Mouse (Mus musculus): ENCODE data around the gene Ppfibp2.

Gene Ppfibp2

DNA sequence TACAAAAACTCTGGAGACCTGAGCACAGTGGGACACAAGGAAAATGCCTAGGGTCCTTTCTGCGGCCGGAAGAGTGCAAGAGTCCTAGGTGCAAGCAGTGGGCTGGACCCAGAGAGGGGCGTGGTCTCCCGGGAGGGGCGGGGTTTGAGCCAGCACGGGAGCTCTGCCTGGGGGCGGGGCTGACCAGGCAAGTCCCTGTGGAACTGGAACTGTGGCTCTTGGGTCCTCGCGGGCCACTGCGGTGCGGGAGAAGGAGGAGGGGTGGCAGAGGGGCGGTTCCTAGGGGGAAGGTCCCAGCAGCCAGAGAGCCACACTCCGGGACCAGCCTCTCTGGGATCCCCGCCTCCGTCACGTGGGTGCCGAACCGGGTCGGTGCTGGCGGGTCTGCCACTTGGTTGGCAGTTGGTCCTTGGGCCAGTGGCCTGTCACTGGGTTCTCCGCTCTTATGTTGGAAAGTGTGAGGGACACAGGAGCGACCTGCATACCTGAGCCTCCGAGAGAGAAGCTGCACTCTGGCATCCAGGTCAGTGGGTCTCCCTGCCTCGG lies at the start of gene Ppfibp2:
Ppfibp2 (plus strand) TSS at position 351 of the 546 bp plus-strand sequence.
- DNase-seq: peak; percentile 96

DNA sequence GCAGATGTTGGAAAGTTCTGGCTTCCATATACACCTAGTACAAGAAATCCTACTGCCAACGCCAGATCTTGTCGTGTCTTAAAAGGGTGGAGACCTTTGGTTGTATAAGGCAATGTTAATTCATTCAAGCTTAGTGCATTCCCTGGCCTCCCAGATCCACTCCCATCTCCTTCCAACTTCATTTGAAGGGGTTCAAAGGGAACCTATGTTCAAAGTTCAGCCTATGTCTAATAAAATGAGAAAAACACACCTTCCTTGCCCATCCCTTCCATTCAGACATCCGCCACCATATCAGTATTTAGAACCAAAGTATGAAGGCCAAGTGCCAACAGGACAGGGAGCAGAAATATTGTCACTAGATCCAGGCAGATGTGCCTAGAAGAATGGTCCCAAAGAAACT lies 47.1 kb upstream of the Ppfibp2 start:
- DNase-seq: no peak

DNA sequence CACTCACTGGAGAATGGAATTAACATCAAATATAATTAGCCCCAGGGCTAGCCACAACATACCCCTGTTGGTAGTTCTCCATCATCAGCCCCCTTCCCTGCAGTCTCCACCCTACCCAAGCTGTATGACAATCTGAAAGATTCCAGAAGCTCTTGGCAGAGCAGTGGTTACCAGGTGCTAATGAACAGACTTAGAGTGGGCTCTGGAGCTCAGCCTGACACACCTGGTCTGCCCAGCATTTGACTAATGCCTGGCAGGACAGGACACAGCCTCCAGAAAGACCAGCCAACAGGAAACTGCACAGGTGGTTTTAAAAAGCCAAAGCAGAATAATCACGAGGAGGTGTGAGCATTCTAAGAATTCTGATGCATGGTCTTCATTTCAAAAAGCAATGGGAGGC lies 41.5 kb upstream of the Ppfibp2 start:
- DNase-seq: no peak

DNA sequence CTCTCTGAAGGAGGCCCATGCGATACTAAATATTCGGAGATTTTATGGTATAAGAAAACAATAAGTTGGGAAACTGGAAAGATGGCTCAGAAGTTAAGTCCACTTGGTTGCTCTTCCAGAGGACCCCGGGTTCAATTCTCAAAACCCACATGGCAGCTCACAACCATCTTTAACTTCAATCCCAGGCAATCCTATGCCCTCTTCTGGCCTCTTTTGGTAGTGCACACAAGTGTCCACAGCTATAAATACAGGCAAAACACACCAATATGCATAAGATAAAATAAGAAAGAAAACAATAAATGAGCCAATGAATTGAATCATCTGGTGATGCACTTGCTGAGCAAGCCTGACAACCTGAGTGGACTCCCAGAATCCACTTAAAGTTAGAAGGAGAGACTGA lies 39.1 kb upstream of the Ppfibp2 start:
- DNase-seq: no peak

DNA sequence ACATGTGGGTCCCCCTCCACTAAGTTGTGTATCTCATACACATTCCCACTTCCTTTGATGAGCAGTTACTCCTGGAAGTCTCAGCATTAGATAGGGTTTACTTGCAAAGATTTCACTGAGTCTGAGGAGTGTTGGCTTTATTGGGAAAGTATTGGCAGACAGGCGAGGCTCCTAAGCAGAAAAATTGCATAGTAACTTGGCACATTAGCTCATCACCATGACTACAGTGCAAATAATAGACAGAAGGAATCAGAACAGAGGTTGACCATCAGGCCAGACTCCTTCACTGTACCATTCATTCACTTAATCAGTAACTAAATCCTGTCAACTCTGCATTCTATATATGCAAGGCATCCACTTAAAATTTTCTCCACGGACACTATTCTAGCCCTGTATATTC lies 34.3 kb upstream of the Ppfibp2 start:
- DNase-seq: no peak

DNA sequence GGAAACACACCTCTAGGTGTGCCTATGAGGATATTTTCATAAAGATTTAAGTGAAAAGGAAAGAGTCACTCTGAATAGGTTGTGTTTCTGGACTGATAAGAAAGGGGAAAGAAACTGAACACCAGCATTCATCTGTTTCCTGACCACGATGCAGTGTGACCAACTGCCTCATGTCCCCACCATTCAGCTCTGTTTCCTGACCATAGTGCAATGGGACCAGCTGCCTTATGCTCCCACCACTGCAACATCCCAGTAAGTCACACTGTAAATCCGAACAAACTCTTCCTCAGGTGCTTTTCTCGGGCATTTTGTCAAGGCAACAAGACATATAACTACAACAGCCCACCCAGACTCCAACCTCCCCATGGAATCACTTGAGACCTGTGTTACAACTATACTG lies 33.4 kb upstream of the Ppfibp2 start:
- DNase-seq: no peak

DNA sequence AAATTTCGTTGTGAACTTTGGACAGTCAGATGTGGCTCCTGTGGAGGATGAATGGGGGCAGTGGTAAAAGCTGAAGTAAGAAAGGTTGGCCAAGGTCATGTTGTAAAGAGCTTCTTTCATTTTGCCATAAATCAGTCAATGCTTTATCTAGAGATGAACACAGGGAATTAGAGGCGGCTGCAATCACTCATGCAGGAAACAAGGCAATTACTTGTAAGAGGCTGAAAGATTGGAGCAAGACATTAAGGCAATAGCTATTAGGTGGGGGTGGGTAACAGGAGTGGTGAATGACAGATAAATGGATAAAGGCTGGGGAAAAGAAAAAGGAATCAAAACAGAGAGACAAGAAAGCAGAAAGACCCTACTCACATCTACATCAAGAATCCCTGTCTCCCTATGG lies 31.3 kb upstream of the Ppfibp2 start:
- no peak for DNase-seq

DNA sequence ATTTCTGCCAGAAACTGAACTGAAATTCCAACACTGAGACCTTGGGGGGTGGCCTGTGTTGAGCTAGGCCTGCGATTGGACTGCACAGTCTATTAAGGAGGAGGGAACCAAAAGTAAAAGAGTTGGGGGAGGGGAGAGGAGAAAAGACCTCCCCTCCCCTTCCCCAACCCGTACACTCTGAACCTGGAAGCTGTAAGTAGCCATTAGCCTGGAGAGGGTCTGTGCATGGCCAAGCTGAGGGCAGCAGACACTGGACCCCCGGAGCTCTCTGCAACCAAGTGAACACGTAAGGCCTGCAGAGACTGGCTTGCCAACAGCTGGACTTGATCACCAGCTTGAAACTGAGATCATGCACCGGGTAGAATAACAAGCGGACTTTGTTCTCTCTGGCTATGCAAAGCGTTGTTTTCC lies 27.7 kb upstream of the Ppfibp2 start, which contains the start of gene Olfml1:
Olfml1 (plus strand) TSS at position 186 of the 411 bp plus-strand sequence.
- peak; percentile 38 to 65 for DNase-seq

DNA sequence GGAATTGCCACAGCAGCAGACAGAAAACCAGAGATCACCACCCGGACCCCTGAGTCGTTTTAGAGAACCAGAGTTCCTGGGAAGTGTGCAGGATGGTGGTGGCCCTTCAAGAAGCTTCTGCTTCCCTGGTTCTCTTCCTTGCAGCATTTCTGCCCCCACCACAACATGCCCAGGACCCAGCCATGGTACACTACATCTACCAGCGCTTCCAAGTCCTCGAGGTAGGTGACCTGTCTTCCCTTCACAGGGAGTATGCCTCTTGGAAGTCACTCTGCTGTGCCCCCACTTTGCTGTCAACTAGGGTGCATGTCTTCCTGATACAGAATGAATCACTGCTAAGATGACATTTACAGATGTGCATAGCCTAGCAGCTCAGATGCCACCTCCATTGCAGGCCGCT lies 27.3 kb upstream of the Ppfibp2 start:
- DNase-seq: no peak

DNA sequence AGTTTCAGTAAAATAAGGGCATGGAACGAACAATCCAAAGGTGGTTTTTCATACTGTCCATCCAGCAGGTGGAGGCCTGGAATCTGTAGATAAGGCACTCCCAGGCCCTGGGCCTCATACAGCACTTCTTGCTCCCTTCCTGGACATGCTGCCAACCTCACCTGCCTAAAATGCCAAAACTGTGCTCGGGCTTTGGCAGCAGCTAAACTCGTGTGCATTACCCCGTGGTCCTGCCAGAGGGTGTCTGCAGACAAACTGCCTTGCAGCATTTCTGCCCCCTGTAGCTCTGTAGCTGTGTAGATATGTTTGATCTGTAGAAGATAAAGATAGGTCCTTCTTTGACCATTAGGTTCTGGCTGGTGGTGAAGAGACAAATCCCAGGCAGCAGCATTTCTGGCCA lies 26.0 kb upstream of the Ppfibp2 start:
- no peak for DNase-seq

DNA sequence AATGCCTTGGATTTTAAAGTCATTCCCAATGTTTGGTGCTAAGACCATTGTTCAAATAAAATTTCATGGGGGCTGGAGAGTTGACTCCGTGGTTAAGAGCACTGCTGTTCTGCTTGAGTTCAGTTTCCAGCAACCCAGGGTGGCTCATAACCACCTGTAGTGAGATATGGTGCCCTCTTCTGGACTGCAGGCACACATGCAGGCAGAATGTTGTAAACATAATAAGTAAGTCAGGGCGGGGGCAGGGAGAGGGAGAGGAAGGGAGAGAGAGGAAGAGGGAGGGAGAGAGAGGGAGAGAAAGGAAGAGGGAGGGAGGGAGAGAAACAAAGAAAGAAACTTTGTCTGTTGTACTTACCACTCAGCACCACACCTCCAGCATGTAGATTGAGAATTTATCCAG lies 21.2 kb upstream of the Ppfibp2 start:
- DNase-seq: no peak

DNA sequence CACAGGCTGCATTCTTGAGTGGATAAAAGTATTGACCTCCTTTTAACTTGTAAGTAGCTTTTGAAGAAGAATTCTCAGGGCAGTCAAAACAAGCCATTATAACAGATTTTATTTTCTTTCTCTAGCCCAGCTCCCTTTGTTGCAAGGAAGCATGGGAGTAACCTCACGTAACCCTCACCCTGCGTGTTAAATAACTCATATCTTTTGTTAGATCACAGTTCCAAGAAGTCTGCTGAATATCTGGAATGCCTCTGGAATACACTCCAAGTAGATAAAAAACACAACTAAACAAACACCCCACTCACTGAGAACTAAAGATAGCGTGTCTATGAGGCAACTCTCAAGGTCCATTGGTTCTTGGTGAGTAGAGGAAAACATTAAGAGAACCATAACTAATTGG lies 20.7 kb upstream of the Ppfibp2 start:
- DNase-seq: no peak

DNA sequence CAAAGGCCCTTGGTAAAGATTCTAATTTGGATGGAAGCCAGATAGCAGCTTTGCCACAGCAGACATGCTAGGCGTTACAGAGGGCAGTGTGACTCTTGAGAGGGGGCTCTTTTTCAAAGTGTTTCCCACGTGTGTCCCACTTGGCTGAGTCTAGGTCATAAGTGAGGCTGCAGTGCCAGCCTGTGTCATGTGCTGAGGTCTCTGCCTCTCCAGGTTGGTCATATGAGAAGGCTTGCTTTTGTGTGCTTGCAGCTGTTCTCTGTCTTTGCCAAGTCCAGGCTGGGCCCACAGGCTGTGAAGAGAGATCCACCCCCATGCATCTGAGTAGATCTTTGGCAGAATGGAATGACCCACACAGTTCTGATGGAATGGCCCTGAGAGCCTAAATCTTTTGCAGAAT lies 2.4 kb upstream of the Ppfibp2 start:
- DNase-seq: no peak

DNA sequence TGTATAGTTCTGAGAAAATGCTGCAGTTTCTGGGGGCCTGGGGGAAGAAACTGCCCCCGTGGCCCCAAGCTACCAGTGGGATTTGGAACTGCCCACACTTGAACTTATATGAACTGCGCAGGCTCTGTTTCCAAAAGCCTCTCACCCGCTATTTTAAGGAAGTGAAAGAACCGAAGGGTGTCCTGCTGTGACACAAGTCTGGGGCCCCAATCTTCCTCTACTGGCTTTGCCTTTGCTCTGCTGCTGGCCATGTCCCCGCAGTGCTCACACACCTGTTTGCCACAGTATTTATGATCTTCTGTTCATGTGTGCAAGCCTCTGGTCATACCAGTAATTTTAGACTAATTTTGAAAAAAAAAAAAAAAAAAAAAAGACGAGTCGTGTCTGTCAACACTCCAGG lies 1.1 kb upstream of the Ppfibp2 start:
- DNase-seq: peak; percentile 25 to 35

DNA sequence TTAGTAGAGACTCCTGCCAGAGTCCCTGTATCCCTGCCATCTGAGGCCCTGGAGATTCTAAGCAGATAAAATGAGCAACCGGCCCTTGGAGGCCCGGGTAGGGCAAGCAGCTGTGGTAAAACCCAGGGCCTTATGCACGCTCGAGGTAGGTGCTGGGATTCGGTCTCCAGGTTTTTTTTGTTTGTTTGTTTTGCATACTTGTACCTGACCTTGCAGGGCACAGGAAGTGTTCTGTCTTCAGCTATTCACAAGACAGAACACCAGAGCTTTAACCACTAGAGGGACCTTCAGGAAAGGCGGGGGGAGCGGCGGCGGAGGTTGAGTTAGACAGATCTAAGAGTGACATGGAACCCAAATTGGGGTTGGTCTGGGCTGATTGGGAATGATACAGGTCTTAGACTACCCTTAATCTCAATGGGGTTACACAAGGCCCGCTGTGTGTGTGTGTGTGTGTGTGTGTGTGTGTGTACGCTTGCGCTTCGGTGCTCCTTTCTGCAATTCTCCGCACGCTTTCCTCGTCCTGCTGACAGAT lies 616 bp upstream of the Ppfibp2 start:
- peak; percentile 67 for DNase-seq

DNA sequence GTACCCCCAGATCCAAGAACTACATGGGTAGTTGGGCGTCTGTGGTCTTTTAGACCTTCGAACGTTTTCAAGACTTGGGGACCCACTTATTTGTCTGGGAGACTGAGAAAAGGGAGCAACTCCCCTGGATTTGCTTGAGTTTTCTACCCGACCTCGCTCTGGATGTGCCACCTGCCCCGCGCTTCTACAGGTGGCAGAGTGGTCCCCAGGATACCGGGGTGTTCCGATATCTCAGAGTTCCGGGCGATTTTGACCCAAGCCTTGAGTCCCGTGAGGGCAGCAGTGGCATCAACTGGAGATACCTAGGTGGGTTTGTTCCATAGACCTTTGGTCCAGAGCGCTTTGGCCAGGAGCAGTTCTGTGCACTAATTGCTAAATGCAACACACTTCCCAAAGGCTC lies 419 bp downstream of the Ppfibp2 start:
- DNase-seq: no peak

DNA sequence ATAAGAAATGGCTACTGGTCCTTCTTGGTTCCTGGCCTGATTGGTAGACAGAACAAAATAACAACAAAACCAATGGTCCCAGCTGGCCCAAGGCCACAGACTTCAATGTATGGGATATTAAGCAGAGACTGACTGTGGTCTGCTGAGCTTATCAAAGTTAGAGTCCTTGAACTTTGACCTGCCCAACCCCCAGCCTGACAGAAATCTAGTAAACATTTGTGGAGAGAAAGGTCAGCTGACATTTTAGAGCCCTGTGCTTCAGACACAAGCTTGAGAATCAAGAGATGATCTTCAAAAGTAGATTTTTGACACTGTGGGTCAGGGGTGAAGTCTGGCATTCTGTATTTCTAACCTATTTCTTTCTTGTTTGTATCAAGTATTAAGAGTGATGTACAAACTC lies 1.7 kb downstream of the Ppfibp2 start:
- no peak for DNase-seq

DNA sequence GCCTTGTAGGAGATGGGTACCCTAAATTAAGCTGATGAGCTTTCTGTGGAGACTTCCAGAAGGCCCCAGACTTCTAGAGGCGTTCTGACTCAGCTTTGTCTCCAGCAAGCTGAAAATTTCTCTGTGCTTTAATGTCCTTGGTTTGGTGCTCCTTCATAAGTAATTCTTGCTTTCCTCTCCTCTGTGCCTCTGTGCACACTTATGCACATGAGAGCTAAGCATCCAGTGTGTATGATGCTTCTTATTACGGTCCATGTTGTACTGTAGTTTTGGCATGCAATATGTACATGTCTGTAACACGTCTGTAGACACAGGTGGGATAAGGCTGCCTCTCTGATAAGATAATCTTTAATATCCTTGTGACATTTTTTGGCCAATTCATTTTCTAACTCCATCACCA lies 2.9 kb downstream of the Ppfibp2 start:
- DNase-seq: no peak

DNA sequence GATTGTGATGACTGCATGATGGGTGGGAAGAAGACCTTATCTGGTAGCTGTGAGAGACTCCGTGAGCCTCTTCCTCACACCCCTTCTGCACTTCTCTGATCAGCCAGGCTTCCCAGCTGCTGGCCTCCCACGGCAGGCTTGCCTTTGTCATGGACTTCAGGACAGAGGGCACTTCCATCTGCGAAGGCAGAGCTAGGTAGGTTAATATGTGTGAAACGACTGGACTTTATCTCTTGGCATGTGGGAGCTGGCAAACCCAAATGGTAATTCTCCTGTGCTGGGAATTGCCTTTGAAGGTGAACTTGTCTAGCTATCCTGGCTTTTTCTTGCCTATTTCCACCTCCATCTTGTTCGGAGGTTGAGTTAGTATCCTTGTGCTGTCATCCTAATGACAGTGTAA lies 5.6 kb downstream of the Ppfibp2 start:
- DNase-seq: no peak

DNA sequence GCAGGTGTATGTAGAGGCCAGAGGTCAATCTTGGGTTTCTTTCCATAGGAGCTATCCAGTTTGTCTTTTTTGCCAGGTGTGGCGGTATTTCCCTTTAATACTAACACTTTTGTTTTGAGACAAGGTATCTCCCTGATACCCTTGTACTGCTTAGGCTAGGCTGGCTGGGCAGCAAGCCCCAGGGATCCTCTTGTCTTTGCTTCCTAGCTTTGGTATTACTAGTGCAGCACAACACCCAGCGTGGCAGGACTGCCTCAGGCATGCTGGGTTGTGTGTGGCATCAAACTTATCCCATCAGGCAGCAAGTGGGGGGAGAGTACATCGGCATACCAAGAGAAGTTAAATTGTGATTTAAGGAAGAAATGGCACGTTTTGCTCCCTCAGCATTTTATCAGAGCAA lies 7.5 kb downstream of the Ppfibp2 start:
- no peak for DNase-seq

DNA sequence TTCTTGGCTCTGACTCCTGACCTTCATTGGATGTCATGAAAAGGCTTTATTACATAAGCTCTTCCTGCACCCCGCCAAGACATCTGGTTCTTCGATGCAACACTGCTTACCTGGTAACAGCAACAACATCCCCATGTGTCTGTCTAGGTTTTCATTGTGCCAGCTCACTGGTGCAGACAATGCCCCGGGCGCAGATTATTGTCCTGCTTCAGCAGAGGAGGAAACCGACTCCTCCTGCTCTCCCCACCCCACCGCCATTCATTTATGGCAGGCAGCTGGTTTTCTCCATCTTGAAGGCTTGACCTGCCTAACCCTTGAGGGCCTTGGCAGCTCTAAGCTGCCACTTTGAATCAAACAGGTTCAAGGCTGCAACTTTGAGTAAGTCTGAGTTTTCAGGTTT lies 7.9 kb downstream of the Ppfibp2 start:
- no peak for DNase-seq

DNA sequence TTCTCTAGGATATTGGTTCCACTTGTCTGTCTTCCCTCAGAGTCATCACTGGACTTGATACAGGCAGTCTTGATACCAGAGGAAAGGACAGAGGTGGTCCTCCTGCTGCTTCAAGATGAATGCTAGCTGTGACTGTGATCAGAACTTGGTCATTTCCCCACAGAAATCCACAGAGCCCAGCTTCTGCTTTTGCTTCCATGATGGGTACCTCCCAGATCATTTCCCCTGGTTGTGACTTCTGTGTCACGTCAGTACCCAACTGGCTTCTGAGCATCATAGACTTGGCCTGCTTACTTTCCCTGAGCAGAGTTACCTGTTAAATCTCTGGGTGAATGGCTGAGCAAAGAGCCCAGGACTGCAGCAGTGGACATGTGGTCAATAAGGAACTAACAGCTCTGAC lies 12.8 kb downstream of the Ppfibp2 start:
- DNase-seq: no peak

DNA sequence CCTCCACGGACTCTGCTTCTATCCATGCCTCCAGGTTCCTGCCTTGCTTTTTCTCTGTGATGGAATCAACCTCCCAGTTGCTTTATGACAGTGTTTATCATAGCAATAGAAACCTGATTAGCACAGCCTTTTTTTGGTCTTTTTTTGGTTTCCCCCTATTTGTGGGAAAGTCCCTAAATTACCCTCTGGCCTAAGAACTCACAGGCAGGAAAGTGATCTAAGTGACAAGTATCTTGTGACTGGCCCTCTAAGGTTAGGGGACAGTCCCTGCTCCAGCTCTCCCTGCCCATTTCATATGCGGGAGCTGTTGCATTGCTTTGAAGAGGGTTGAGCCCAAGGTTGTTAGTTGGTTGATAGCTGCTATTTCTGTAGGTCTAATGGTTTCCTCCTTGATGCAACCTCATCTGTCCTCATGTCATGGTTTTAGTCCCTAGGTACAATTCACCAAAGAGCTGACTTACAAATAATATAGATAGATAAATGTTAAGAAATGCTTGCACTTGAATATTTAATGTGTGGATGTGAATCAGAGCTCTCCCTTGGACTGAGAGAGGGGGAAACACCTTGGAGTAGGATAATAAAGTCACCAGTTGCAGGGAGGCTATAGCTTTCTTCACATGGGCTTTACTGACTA lies 14.7 kb downstream of the Ppfibp2 start:
- DNase-seq: no peak

DNA sequence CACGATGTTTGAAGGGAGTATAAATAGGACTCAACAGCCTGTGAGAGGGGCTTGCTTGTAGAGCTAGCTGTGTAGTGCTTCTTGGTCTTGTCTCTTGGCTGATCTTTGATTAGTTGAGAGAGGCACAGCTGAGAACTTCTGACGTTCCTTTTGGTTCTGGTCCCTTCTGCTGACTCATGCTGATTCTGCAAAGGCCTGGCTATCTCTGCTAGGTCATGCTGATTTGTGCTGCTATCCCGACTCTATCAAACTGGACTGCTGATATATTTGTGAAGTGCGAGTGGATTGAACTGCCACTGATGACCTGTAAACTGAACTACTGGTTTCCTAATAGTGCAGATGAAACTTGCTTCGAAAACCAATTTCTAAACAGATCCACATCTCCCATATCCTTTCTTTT lies 15.9 kb downstream of the Ppfibp2 start:
- DNase-seq: no peak

All from lung, postnatal 4 days (tissue).